In the genomic region with DNA sequence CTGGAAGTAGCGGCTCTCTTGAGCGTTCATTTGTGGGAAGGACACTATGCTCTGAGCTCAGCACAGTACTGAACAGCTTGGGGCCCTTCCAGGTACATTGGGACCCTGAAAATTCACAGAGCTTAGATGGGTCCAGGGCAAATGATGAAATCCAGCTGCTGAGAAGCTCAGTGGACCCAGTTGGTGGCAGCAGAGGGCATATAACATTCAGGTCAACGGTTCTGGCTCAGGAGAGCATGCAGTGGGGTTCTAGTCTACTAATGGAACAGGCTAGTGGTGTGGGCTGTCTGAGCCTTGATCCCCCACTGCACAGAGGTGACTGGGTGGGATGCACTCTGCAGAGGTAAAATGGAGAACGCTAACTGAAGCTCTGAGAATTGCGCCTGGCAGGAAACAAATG, we compare ENCODE assay signal across 18 mouse cellular contexts.
DNase-seq lines count a peak whose midpoint lies in the region; ATAC-seq and TF ChIP-seq lines count a peak whose summit lies in the region.
"Had no signal": no experiment of that assay in that cellular context is flagged by ENCODE, and none has a peak within 500 bp of the region (broad histone marks: within the 10 kb centered on the region; RNA-seq: fewer than 3 reads in every experiment).

No protein-coding gene starts in this region.

- H3K9me3 ChIP-seq in heart, embryonic 12.5 days (replicated peaks): no peaks in the 10 kb centered on the region
- H3K9me3 ChIP-seq in liver, embryonic 12.5 days (replicated peaks): no peaks in the 10 kb centered on the region
- H3K9me3 ChIP-seq: liver, embryonic 13.5 days; midbrain, embryonic 13.5 days; stomach, embryonic 15.5 days had no signal

- H3K4me2 ChIP-seq in heart, embryonic 12.5 days: no peak overlapping the region
- no peak overlapping the region for H3K4me2 ChIP-seq in liver, embryonic 12.5 days
- H3K4me2 ChIP-seq: hindbrain, embryonic 14.5 days; liver, embryonic 13.5 days; midbrain, embryonic 13.5 days; stomach, embryonic 15.5 days had no signal

- DNase-seq in heart, adult 2 months: no peak
- no peak for DNase-seq in liver, adult 2 months (ENCODE audit: extremely low read depth, low read depth, low spot score)
- DNase-seq in spleen, adult 2 months (ENCODE audit: low read depth in 1 of 2, low spot score in 2 of 2): no peak
- no peak for DNase-seq in spleen, adult 12 weeks (ENCODE audit: low spot score)
- DNase-seq in splenic B cell, adult 2 months (ENCODE audit: low read depth, low spot score): peak; percentile 37
- DNase-seq in right cerebral cortex, postnatal 36 days (ENCODE audit: low spot score in 2 of 2): no peak
- DNase-seq: cerebellum, adult 8-10 months; heart, postnatal 14 days; kidney, postnatal 4 days; liver, embryonic 13.5 days; retina, postnatal 1 day had no signal

- H3K4me1 ChIP-seq in heart, adult 2 months (ENCODE audit: control insufficient read depth, insufficient read depth, low read length): peaks cover 11% of the 10 kb centered on the region
- H3K4me1 ChIP-seq in heart, embryonic 12.5 days (replicated peaks): peaks cover 55% of the 10 kb centered on the region
- no peaks in the 10 kb centered on the region for H3K4me1 ChIP-seq in liver, adult 2 months (ENCODE audit: control insufficient read depth, insufficient read depth, low read length)
- peaks cover 9% of the 10 kb centered on the region for H3K4me1 ChIP-seq in liver, embryonic 12.5 days
- peaks cover 66% of the 10 kb centered on the region for H3K4me1 ChIP-seq in spleen, adult 2 months (ENCODE audit: control insufficient read depth, insufficient read depth, insufficient read length)

- TF ChIP-seq CTCF in heart, adult 2 months (IDR thresholded peaks at IDR 0.05): peak; percentile 56
- TF ChIP-seq CTCF in liver, adult 2 months (IDR thresholded peaks at IDR 0.05; ENCODE audit: low read depth, low read length): peak; percentile 29; the same call in 1 of the 2 replicates
- TF ChIP-seq CTCF in spleen, adult 2 months (IDR thresholded peaks at IDR 0.05; ENCODE audit: extremely low read depth, insufficient read depth, insufficient read length, insufficient replicate concordance): peak; percentile 21; the same call in 1 of the 2 replicates

- TF ChIP-seq POLR2A in heart, adult 2 months (IDR thresholded peaks at IDR 0.05; ENCODE audit: insufficient read depth, low read depth, low read length): no peak
- TF ChIP-seq POLR2A in liver, adult 2 months (IDR thresholded peaks at IDR 0.05; ENCODE audit: extremely low read depth, insufficient read depth, low read length): no peak
- no peak for TF ChIP-seq POLR2A in spleen, adult 2 months (IDR thresholded peaks at IDR 0.05; ENCODE audit: low read depth, low read length)

- H3K27ac ChIP-seq in heart, adult 2 months: no peak overlapping the region
- H3K27ac ChIP-seq in heart, embryonic 12.5 days (ENCODE audit: poor library complexity, severe bottlenecking): no peak overlapping the region
- no peak overlapping the region for H3K27ac ChIP-seq in liver, adult 2 months (replicated peaks; ENCODE audit: insufficient read depth, low read depth, low read length)
- H3K27ac ChIP-seq in liver, embryonic 12.5 days: no peak overlapping the region
- no peak overlapping the region for H3K27ac ChIP-seq in spleen, adult 2 months (ENCODE audit: insufficient read depth, low read length)
- H3K27ac ChIP-seq: hindbrain, embryonic 14.5 days; liver, embryonic 13.5 days; midbrain, embryonic 13.5 days; stomach, embryonic 15.5 days had no signal

- H3K4me3 ChIP-seq in heart, adult 2 months: no peak overlapping the region
- H3K4me3 ChIP-seq in heart, embryonic 12.5 days: no peak overlapping the region
- no peak overlapping the region for H3K4me3 ChIP-seq in liver, adult 2 months (ENCODE audit: insufficient read depth, low read depth, low read length)
- no peak overlapping the region for H3K4me3 ChIP-seq in liver, embryonic 12.5 days
- no peak overlapping the region for H3K4me3 ChIP-seq in spleen, adult 2 months (ENCODE audit: extremely low read depth, insufficient read depth, insufficient read length)
- H3K4me3 ChIP-seq: liver, embryonic 13.5 days; midbrain, embryonic 13.5 days; stomach, embryonic 15.5 days had no signal

- no peak overlapping the region for H3K9ac ChIP-seq in heart, adult 2 months (ENCODE audit: low read depth, low read length)
- H3K9ac ChIP-seq in heart, embryonic 12.5 days: no peak overlapping the region
- H3K9ac ChIP-seq in liver, adult 2 months (ENCODE audit: low read depth, low read length): no peak overlapping the region
- H3K9ac ChIP-seq in liver, embryonic 12.5 days: no peak overlapping the region
- H3K9ac ChIP-seq: hindbrain, embryonic 14.5 days; liver, embryonic 13.5 days; midbrain, embryonic 13.5 days; stomach, embryonic 15.5 days had no signal

- H3K27me3 ChIP-seq in heart, adult 2 months (ENCODE audit: control insufficient read depth, insufficient read depth, low read length): no peaks in the 10 kb centered on the region
- H3K27me3 ChIP-seq in heart, embryonic 12.5 days (replicated peaks): no peaks in the 10 kb centered on the region
- H3K27me3 ChIP-seq in liver, adult 2 months (ENCODE audit: control insufficient read depth, insufficient read depth, low read length): no peaks in the 10 kb centered on the region
- H3K27me3 ChIP-seq in liver, embryonic 12.5 days (replicated peaks): no peaks in the 10 kb centered on the region
- no peaks in the 10 kb centered on the region for H3K27me3 ChIP-seq in spleen, adult 2 months (ENCODE audit: control insufficient read depth, insufficient read depth, low read length)
- no peaks in the 10 kb centered on the region for H3K27me3 ChIP-seq in splenic B cell, adult 2 months (ENCODE audit: control insufficient read depth, insufficient read depth, low read length, poor library complexity, severe bottlenecking)
- H3K27me3 ChIP-seq: liver, embryonic 13.5 days; midbrain, embryonic 13.5 days; Patski; stomach, embryonic 15.5 days had no signal

- ATAC-seq in heart, embryonic 12.5 days (ENCODE audit: insufficient number of reproducible peaks, low FRiP score): no peak
- ATAC-seq in liver, embryonic 12.5 days: no peak
- ATAC-seq: intestine, embryonic 16.5 days; midbrain, embryonic 13.5 days; Patski had no signal

- intact Hi-C loops in heart, adult 2 months (cut with DNase I): loop anchor here (5.0 kb wide), 1 partner anchor 140 kb away; no protein-coding TSS in a partner anchor

- no peaks in the 10 kb centered on the region for H3K79me2 ChIP-seq in heart, adult 2 months (replicated peaks; ENCODE audit: control insufficient read depth, insufficient read depth, low read length)
- no peaks in the 10 kb centered on the region for H3K79me2 ChIP-seq in liver, adult 2 months (ENCODE audit: control insufficient read depth, insufficient read depth, low read length)

- 68% methylated on average over 5 of the region's 5 CpGs for WGBS in heart, adult 2 months
- 71% methylated on average over 5 of the region's 5 CpGs for WGBS in heart, embryonic 12.5 days
- 77% methylated on average over 5 of the region's 5 CpGs for WGBS in liver, adult 2 months
- 52% methylated on average over 5 of the region's 5 CpGs for WGBS in liver, embryonic 12.5 days (ENCODE audit: insufficient replicate concordance)
- 47% methylated on average over 5 of the region's 5 CpGs for WGBS in spleen, adult 2 months

- no peak for TF ChIP-seq EP300 in heart, adult 2 months (IDR thresholded peaks at IDR 0.05; ENCODE audit: insufficient read depth, low read depth, low read length)

- no peaks in the 10 kb centered on the region for H3K36me3 ChIP-seq in heart, adult 2 months (ENCODE audit: control insufficient read depth, insufficient read depth, low read length)
- no peaks in the 10 kb centered on the region for H3K36me3 ChIP-seq in heart, embryonic 12.5 days
- no peaks in the 10 kb centered on the region for H3K36me3 ChIP-seq in liver, adult 2 months (ENCODE audit: control insufficient read depth, insufficient read depth, low read length)
- H3K36me3 ChIP-seq in liver, embryonic 12.5 days: no peaks in the 10 kb centered on the region
- no peaks in the 10 kb centered on the region for H3K36me3 ChIP-seq in spleen, adult 2 months (ENCODE audit: control insufficient read depth, insufficient read depth, low read length)
- H3K36me3 ChIP-seq in splenic B cell, adult 2 months (ENCODE audit: control insufficient read depth, insufficient read depth, low read length, poor library complexity, severe bottlenecking): no peaks in the 10 kb centered on the region
- H3K36me3 ChIP-seq: liver, embryonic 13.5 days; midbrain, embryonic 13.5 days; stomach, embryonic 15.5 days had no signal
